Mouse (Mus musculus): Measurements from ENCODE around the gene Gsk3a.

DNA sequence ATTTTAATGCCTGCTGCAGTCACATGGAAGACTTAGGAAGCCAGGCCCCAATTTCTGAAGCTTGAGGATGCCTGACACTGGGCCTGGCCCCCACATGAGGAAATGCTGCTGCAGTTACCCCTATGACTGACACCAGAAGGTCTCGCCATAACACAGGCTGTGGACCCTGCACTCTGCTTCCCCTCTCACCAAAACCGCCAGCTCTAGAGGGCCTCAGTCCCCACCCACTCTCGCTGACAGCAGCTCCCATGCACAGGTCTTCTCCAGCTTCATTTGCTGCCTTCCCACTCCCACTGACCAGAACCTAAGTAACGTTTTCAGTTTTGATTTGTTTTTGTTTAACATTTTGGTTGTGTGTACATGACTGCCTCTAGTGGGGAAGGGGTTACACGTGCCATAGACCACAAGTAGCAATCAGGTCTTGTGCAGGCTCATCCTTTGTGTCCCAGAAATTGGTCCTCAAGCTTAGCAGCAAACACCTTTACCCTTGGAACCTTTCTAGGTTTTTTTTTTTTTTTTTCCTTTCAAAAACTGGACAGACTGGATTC is 5.5 kb downstream of the Gsk3a start:
- TF ChIP-seq CTCF (IDR thresholded peaks at IDR 0.05; ENCODE audit: control insufficient read depth, insufficient read depth, insufficient replicate concordance, low read depth, low read length) = no peak
- no peak for TF ChIP-seq POLR2A (IDR thresholded peaks at IDR 0.05; ENCODE audit: control insufficient read depth, low read depth, low read length)
